Mouse (Mus musculus) NIH3T3 (cell line): ENCODE measurements around the gene Hist1h3e.
"Not testable (repeated sequence)": the region's sequence is repeated elsewhere in the genome, so short reads cannot be mapped to it uniquely, and the experiment has no call there.

Source experiments
- DNase-seq: peaks from one replicate; pipeline ENCODE4 v3.0.0-alpha.2; 2012; ENCODE audit warnings: low read depth

Gene Hist1h3e

DNA sequence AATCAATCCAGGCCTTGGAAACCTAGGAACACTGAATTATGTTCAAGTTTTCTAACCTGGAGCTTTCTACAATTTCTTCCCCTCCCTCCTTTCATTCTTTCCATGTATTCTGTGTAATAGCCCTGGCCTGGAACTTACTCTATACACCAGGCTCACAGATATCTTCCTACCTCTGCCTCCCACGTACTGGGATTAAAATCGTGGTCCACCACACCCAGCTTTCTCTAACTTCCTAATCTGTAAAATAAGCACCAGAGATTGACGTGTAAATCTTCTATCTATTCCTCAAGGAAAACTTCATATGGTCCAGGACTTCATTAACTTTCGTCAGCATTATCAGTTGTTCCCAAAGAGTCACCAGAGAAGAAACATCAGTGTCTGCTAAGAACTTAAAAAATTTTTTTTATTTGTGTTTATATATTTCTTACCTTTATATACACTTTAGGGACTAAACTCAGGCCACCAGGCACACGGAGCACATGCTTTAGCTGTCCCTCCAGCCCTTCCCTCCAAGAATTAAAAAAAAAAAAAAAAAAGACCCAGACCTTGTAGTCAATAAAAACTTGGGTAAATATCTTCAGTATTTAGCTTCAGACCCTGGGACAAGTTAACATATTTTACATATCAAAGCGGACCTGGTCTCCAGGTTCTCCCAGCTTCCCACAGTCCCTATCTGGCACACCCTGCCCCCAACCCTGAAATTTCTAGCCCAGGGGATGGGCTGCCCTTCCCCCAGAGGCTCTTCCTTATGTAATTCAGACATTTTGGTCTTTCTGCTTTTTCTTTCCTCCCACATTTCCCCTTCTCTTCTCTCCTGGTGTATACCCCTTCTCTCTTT is 20.3 kb upstream of the Hist1h3e start:
- no peak for DNase-seq

DNA sequence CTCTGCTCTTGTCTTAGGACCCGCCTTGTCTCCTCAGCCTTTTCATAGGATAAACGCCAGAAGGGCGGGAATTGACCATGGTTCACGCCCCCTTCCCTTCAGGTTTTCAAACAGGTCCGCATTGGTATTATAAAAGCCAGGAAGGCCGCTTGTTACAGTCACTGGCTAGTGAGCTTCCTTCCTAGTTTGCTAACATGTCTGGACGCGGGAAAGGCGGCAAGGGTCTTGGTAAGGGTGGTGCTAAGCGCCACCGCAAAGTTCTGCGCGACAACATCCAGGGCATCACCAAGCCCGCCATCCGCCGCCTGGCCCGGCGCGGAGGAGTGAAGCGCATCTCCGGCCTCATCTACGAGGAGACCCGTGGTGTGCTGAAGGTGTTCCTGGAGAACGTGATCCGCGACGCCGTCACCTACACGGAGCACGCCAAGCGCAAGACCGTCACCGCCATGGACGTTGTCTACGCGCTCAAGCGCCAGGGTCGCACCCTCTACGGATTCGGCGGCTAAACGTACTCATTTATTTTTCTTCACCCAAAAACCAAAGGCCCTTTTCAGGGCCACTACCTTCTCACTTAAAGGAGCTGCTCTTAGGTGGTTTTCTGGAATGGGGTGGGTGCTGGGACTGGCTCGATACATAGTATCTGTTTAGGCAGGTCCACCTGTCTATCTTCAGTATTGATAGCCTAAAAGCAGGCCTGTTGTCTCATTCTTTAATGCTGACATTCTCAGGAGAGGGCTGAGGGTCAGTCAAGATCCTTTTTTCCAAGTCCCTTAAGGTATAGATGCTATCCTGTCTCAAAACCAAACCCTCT is 19.4 kb upstream of the Hist1h3e start, which contains the start of gene Hist1h4d:
Gene Hist1h4d (plus strand): TSS at position 191 of the 811 bp plus-strand sequence.
- DNase-seq, result peak; percentile 97

DNA sequence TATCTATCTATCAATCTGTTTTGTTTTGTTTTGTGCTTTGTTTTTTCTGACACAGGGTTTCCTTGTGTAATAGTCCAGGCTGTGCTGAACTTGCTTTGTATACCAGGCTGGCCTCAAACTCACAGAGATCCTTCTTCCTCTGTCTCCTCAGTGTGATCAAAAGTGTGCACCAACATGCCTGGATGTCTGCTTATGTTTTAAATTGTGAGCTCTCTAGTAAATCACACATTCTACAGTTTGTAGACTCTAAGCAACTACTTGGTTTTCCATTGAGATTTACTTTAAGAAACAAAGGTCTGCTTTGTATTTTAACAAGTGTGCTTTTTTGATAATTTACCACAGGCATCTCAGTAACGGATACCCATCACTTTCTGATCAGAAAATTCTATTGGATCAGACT is 15.7 kb upstream of the Hist1h3e start:
- no peak for DNase-seq

DNA sequence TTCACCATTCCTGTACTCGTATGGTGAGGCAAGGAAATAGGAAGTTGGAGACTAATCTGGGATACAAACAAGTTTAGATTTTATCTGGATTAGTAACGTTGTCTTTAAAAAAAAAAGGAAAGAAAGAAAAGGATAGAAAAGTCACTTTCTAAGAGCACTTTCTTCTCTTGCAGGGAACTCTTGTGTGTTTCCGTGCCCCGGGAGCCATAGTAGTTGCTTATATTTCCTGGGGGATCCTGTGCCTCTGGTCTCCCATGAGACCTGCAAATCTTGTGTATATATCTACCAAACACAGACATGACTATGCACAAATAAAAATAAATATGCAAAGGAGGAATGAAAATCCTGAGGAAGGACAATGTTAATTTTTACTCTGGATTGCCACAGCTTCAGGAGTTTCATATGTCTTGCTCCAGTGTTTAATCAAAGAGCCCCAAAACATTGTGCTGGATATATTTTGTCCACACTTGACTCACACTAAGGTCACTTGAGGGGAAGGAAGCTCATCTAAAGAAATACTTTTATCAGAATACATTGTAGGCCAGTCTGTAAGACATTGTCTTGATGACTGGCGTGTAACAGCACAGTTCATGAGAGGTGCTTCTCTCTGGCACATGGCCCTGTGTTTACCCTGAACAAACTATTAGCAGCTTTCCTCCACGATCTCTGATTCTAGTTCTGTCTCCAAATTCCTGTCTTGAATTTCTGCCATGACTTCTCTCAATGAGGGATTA is 14.9 kb upstream of the Hist1h3e start:
- DNase-seq, result no peak

DNA sequence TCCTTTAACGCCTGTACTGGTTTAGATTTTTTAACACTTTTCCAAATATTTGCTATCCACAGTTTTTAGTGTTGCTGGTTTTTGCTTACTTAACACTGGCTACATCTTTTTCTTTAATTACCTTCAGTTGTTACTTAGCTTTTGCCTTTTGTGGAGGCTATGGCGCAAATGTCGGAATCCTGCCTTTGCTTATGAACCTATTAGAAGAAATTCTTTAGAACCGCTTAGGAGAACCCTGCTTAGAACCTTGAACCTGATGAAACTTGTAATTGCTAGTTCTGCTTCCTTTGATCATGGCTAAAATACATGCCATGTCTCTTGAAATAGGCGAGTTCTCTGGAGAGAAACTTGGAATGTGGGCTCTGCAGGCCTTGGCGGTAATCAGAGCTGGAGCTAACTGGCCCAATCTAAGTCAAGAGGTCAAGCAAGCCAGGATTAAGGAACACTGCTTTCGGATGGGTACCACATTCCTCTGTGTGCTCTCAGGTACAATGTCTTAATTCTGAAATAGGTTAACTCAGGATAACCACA is 14.2 kb upstream of the Hist1h3e start:
- peak; percentile 31 for DNase-seq

DNA sequence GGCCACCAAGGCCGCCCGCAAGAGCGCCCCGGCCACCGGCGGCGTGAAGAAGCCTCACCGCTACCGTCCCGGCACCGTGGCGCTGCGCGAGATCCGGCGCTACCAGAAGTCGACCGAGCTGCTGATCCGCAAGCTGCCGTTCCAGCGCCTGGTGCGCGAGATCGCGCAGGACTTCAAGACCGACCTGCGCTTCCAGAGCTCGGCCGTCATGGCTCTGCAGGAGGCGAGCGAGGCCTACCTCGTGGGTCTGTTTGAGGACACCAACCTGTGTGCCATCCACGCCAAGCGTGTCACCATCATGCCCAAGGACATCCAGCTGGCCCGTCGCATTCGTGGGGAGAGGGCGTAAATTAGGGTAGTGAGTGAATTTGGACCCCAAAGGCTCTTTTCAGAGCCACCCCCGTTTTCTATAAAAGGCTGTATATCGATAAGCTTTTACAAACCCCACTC is 13.7 kb upstream of the Hist1h3e start:
- not testable (repeated sequence) for DNase-seq

DNA sequence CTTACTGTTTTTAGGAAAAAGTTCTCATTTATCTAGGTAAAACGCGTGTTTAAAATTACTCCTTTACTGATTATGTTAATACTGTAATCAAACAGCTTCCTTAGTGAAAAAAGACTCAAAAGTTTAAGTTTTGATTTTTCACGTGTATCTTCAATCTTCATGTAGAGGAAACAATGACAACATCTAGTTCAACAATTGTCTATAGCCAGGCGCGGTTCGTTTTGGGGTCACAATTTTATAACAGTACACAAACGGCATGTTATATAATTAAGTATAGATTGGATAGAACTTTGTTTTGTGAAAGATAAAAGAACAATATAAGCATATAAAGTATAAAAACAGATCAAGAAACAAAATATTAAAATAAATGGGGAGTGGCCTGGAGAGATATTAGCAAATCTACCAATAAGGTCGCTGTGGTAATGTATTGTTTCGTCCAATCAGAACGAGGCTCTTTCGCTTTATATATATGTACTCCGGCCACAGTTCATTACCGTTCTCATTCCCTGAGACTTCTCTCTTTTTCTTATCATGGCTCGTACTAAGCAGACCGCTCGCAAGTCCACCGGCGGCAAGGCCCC is 13.2 kb upstream of the Hist1h3e start, which contains the start of gene Hist1h3d:
Gene Hist1h3d (plus strand): TSS at position 493 of the 581 bp plus-strand sequence.
- DNase-seq, result peak; percentile 84

DNA sequence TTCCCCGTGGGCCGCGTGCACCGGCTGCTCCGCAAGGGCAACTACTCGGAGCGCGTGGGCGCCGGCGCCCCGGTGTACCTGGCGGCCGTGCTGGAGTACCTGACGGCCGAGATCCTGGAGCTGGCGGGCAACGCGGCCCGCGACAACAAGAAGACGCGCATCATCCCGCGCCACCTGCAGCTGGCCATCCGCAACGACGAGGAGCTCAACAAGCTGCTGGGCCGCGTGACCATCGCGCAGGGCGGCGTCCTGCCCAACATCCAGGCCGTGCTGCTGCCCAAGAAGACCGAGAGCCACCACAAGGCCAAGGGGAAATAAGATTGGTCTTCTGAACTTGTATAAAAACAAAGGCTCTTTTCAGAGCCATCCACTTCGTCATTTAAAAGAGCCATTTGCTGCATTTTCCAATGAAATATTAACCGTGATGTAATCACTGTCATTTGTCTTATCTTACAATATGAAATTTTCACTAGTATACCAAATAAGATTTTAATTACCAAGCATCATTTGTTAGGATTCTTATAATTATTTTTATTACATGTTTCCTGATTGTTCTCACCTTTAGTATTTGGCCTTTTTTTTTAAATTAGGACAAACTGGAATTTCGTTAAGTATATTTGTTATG is 12.5 kb upstream of the Hist1h3e start:
- not testable (repeated sequence) for DNase-seq

DNA sequence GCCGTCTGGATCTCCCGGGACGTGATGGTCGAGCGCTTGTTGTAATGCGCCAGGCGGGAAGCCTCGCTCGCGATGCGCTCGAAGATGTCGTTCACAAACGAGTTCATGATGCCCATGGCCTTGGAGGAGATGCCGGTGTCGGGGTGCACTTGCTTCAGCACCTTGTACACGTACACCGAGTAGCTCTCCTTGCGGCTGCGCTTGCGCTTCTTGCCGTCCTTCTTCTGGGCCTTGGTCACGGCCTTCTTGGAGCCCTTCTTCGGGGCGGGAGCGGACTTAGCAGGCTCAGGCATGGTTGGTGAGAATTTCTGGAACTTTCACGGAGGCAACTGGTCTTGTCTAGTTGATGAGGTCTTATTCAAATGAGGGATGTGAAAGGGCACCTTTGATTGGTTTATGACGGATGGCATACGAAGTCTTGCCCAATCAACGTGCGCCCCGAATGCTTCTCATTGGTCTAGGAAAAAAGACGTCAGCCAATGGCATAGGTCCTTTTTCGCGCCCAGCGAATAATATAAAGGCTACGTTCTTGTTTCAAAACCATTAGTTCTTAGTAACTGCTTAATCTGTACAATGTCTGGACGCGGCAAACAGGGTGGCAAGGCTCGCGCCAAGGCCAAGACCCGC is 11.8 kb upstream of the Hist1h3e start, which contains the start of the genes Hist1h2bf and Hist1h2ad:
Gene Hist1h2bf (minus strand): TSS at position 299 of the 627 bp plus-strand sequence.
Gene Hist1h2ad (plus strand): TSS at position 484 of the 627 bp plus-strand sequence.
- peak; percentile 95 for DNase-seq

DNA sequence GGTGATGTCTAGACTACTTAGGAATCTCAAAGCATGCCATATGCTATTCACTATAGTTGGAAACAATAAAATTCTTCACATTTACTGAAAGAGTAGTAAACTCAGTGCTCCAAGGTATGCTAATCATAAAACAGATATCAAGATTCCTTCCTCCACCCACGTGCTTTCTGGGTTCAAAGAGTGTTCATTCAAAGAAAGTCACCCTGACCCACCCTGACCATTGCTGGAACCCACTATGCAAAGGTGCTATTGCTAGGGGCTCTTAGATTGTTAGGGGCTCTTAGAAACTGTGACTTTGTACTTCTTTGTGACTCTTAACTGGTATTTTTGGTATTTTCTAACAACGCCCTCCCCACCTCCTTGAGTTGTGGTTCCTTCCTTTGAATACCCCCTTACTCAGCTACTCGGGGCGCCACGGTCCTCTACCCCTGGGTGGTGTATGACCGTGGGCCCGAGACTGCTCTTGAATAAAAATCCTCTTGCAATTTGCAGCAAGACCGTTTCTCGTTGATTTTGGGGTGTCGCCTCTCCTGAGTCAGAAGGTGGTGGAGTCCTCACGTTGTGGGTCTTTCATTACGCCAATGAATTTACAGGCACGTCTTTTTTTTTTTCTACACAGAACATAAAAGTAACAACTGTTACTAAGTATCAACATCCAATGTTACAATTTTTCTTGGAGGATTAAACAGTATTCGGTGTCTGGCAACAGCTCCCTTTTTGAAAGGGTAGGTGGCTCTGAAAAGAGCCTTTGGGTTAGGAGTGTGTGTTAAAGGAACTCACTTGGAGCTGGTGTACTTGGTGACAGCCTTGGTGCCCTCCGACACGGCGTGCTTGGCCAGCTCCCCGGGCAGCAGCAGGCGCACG is 11.1 kb upstream of the Hist1h3e start:
- not testable (repeated sequence) for DNase-seq

DNA sequence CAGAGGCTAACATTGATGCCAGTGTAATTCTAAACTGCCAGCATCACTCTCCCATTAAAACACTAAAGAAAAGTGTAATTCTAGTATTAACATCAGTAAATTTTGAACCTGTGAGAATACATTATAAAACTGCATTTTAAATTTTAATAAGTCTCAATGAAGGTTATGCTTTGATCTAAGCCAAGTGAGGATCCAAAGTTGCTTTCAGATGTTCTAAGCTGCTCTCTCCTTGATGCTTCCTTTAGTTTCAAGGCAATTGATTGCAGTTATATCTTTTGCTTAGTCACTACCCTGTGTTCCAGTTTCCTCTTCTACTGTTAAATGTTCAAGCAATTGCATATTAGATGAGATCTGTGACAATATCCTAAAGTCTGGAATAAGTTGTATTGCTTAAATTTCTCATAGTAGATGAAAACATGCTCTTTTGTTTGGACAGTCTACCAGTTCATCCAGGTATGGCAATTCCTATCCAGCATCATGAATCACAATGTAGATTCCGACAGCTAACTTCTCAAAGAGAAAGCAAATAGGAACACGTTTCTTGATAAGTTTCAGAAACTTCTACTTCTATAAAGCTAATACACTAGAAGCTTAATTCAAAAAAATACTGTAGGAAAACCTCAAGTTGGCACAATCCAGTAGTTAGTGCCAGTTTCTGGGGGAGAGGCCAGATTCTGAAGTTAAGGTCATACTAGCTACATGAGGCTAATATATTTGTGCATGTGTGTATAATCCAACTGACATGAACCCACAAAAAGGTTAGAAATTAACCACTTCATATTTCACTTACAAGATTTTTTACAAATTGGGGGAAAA is 10.3 kb upstream of the Hist1h3e start:
- DNase-seq, result no peak

DNA sequence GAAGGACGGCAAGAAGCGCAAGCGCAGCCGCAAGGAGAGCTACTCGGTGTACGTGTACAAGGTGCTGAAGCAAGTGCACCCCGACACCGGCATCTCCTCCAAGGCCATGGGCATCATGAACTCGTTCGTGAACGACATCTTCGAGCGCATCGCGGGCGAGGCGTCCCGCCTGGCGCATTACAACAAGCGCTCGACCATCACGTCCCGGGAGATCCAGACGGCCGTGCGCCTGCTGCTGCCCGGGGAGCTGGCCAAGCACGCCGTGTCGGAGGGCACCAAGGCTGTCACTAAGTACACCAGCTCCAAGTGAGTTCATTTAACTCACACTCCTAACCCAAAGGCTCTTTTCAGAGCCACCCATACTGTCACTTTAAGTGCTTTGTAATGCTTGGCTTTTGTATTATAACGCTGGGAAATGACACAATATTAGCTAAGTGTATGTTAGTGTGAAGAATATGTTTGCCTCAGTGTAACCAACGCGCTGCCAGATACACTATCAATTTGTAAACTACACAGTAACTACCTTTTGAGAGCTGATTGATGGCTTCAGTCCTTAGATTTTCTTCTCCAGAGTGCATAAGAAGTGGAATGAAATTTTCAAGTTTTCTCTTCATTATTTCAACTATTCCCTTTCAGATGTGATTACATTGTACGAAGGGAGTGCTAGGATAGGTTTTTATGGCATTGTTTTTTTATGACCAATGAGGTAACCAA is 9.5 kb upstream of the Hist1h3e start:
- DNase-seq, result not testable (repeated sequence)

DNA sequence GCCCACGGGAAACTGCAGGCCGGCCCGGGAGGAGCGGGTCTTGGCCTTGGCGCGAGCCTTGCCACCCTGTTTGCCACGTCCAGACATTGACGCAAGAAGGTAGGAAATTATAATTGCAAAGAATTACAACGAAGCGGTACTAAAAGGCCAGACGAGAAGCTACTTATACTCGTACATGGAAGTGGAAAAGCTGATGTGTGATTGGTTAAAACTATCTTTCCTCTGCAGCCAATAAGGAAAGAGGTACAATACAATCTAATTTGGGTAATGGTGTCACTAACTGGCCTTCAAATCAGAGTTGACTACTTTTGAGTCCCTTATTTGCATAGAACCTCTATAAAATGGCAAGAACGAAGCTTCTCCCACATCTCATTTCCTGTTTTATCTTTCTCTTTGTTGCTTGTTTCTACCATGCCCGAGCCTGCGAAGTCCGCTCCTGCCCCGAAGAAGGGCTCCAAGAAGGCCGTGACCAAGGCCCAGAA is 8.9 kb upstream of the Hist1h3e start, which contains the start of the genes Hist1h2ae and Hist1h2bg:
Gene Hist1h2ae (minus strand): TSS at position 199 of the 482 bp plus-strand sequence.
Gene Hist1h2bg (plus strand): TSS at position 375 of the 482 bp plus-strand sequence.
- DNase-seq, result peak; percentile 84

DNA sequence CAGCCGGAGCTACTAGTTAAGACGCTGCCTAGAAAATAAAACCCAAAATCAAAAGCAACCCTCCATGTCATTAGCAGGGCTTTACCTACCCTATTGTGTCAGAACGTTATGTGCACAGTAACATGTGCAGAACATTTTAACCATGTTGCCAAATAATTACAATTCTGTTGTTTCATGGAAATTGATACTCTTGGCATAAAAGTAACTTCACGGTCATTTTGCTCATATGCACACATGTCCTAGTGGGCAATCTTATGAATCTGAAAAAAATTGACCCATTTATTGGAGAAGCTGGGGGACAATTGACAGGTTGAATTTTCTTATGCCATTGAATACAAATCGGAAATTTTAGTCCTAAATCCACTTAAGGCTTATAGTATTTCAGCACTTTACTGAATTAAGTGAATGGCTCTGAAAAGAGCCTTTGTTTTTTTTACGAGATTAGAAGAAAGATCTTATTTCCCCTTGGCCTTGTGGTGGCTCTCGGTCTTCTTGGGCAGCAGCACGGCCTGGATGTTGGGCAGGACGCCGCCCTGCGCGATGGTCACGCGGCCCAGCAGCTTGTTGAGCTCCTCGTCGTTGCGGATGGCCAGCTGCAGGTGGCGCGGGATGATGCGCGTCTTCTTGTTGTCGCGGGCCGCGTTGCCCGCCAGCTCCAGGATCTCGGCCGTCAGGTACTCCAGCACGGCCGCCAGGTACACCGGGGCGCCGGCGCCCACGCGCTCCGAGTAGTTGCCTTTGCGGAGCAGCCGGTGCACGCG is 8.3 kb upstream of the Hist1h3e start:
- not testable (repeated sequence) for DNase-seq

DNA sequence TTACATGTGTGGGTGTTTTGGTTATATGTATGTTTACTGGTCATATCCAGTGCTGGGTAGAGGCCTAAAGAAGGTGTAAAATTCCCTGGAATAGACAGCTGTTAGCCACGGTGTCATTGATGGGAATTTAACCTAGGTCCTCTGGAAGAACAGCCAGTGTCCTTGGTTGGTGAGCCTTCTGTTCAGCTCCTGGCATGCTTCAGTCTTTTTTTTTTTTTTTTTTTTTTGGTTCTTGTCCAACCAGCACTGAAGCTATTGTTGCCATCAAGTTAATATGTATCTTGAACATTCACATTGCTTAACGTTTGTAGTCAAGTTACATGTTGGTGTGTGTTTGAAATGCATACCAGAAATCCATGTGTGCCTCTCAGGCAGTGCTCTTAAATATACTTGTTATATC is 2.3 kb upstream of the Hist1h3e start:
- no peak for DNase-seq

DNA sequence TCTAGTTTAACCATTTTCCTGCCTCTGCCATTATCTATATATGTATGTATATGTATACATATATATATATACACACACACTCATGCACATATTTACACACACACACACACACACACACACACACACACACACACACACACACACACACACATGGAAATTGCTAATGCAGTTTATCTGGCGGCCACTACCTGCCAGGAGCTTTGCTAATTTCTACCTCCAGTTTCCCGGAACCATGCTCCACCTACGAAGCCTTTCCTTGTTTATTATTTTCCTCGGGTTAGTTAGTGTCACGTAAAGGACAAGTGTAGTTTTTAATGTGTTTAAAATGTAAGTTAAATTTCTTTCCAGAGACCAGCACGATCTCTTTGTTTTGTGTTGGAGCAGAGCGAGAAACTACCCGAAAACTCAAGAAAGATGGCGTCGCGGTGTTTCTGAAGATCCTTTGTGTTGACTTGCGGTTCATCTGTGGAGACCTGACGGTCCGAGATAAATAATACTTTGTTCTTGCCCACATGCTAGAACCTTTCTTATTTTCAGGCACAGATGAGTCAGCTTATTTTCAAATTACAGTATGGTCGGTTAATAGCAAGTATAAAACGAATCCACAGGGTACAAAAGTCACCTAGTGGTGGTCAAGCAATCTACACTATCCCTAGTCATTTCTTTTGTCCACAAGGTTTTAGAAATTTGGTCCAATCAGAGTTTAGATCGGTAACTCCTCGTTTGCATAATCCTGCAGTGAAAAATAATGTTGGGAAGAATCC is 712 bp upstream of the Hist1h3e start:
- DNase-seq, result peak; percentile 70
